Comparison of ENCODE assay signal across 8 mouse cellular contexts in genomic region chr10:44997184-44997905, GRCm38 (mm10).
DNase-seq lines count a peak whose midpoint lies in the region; ATAC-seq and TF ChIP-seq lines count a peak whose summit lies in the region.

No protein-coding gene starts in this region.

- no peak for TF ChIP-seq EP300 in stomach, postnatal 0 days (optimal IDR thresholded peaks at IDR 0.05)

- H3K27ac ChIP-seq in brown adipose tissue, adult 24 weeks (replicated peaks; ENCODE audit: low read depth, low read length) = no peak overlapping the region
- peak overlapping the region; percentile 50 for H3K27ac ChIP-seq in intestine, postnatal 0 days (ENCODE audit: low read depth, low read length)
- peak overlapping the region; percentile 81 for H3K27ac ChIP-seq in lung, embryonic 14.5 days (ENCODE audit: low read depth)
- no peak overlapping the region for H3K27ac ChIP-seq in stomach, postnatal 0 days (replicated peaks)

- TF ChIP-seq CTCF in intestine, postnatal 0 days (IDR thresholded peaks at IDR 0.05; ENCODE audit: low read depth) = no peak
- TF ChIP-seq CTCF in lung, embryonic 14.5 days (IDR thresholded peaks at IDR 0.05; ENCODE audit: low read depth) = no peak
- TF ChIP-seq CTCF in stomach, postnatal 0 days (IDR thresholded peaks at IDR 0.05; ENCODE audit: low read depth) = no peak

- no peaks in the 10 kb centered on the region for H3K36me3 ChIP-seq in intestine, postnatal 0 days (ENCODE audit: control insufficient read depth, insufficient read depth)
- H3K36me3 ChIP-seq in lung, embryonic 14.5 days (ENCODE audit: insufficient read depth) = no peaks in the 10 kb centered on the region
- no peaks in the 10 kb centered on the region for H3K36me3 ChIP-seq in stomach, postnatal 0 days (ENCODE audit: control insufficient read depth, insufficient read depth, low read length)

- 7% methylated on average over 13 of the region's 14 CpGs for WGBS in intestine, postnatal 0 days
- 12% methylated on average over 14 of the region's 14 CpGs for WGBS in lung, embryonic 14.5 days
- 11% methylated on average over 13 of the region's 14 CpGs for WGBS in stomach, postnatal 0 days

- H3K27me3 ChIP-seq in intestine, postnatal 0 days (replicated peaks; ENCODE audit: control insufficient read depth, insufficient read depth, low read length) = no peaks in the 10 kb centered on the region
- no peaks in the 10 kb centered on the region for H3K27me3 ChIP-seq in lung, embryonic 14.5 days (ENCODE audit: insufficient read depth, low read length)
- H3K27me3 ChIP-seq in stomach, postnatal 0 days (ENCODE audit: control insufficient read depth, insufficient read depth, low read length) = no peaks in the 10 kb centered on the region

- peak overlapping the region; percentile 55 for H3K4me2 ChIP-seq in intestine, postnatal 0 days (replicated peaks; ENCODE audit: low read depth)
- peak overlapping the region; percentile 56 for H3K4me2 ChIP-seq in lung, embryonic 14.5 days
- peak overlapping the region; percentile 37 for H3K4me2 ChIP-seq in stomach, postnatal 0 days (replicated peaks; ENCODE audit: low read depth)

- H3K9me3 ChIP-seq in intestine, postnatal 0 days (ENCODE audit: control insufficient read depth) = no peaks in the 10 kb centered on the region
- H3K9me3 ChIP-seq in lung, embryonic 14.5 days (ENCODE audit: low read depth, low read length) = no peaks in the 10 kb centered on the region
- no peaks in the 10 kb centered on the region for H3K9me3 ChIP-seq in stomach, postnatal 0 days (ENCODE audit: control insufficient read depth, low read length)

- 0 out of 2 replicates have a peak overlapping the region, but pooled peaks have one; percentile 14 for H3K4me3 ChIP-seq in brown adipose tissue, adult 24 weeks (ENCODE audit: insufficient read depth, low read depth, low read length)
- peak overlapping the region; percentile 23 for H3K4me3 ChIP-seq in intestine, postnatal 0 days (ENCODE audit: low read depth, low read length)
- peak overlapping the region; percentile 18; the same call in 1 of the 2 replicates for H3K4me3 ChIP-seq in lung, embryonic 14.5 days (ENCODE audit: low read depth, low read length)
- H3K4me3 ChIP-seq in stomach, postnatal 0 days (ENCODE audit: low read depth, low read length) = 0 out of 2 replicates have a peak overlapping the region, but pooled peaks have one; percentile 6

- ATAC-seq in intestine, postnatal 0 days = no peak
- ATAC-seq in lung, embryonic 14.5 days (ENCODE audit: insufficient read depth) = peak; percentile 73
- ATAC-seq in stomach, postnatal 0 days (ENCODE audit: low FRiP score, low TSS enrichment) = no peak; the same call in 1 of the 2 replicates

- H3K9ac ChIP-seq in intestine, postnatal 0 days (ENCODE audit: low read depth, low read length) = peak overlapping the region; percentile 23; the same call in 1 of the 2 replicates
- H3K9ac ChIP-seq in lung, embryonic 14.5 days = no peak overlapping the region
- 0 out of 2 replicates have a peak overlapping the region, but pooled peaks have one; percentile 9 for H3K9ac ChIP-seq in stomach, postnatal 0 days (ENCODE audit: low read length)

- H3K4me1 ChIP-seq in brown adipose tissue, adult 24 weeks (ENCODE audit: control insufficient read depth, insufficient read depth, insufficient read length, low read length) = 0 out of 2 replicates have a peak, but pooled peaks cover 4% of the 10 kb centered on the region
- H3K4me1 ChIP-seq in intestine, postnatal 0 days (replicated peaks; ENCODE audit: control insufficient read depth, insufficient read depth, low read length) = peaks cover 8% of the 10 kb centered on the region
- peaks cover 14% of the 10 kb centered on the region; the same call in 1 of the 2 replicates for H3K4me1 ChIP-seq in lung, embryonic 14.5 days (ENCODE audit: insufficient read depth)
- H3K4me1 ChIP-seq in stomach, postnatal 0 days (replicated peaks; ENCODE audit: control insufficient read depth, insufficient read depth) = 0 out of 2 replicates have a peak, but pooled peaks cover 2% of the 10 kb centered on the region

- peak; percentile 40 for DNase-seq in forelimb bud, embryonic 11.5 days (ENCODE audit: low read depth, low spot score)
- DNase-seq in lung, embryonic 14.5 days = peak; percentile 95
- peak; percentile 23 for DNase-seq in stomach, postnatal 0 days (ENCODE audit: low spot score)
- DNase-seq in urinary bladder, postnatal 10 days (ENCODE audit: low spot score) = no peak
- no peak for DNase-seq in ovary, adult 18-20 months (ENCODE audit: low spot score)
- DNase-seq in cerebellum, postnatal 36 days = no peak

Comparison
In these comparisons a context has a peak if more than half of its experiments do, and no peak if none do; other contexts are left out.
1. H3K27ac ChIP-seq: peak in intestine, postnatal 0 days (single experiment) and lung, embryonic 14.5 days (single experiment); none in brown adipose tissue, adult 24 weeks (single experiment) and stomach, postnatal 0 days (single experiment).
2. DNase-seq: peak in forelimb bud, embryonic 11.5 days (single experiment), lung, embryonic 14.5 days (single experiment) and stomach, postnatal 0 days (single experiment); none in urinary bladder, postnatal 10 days (single experiment), ovary, adult 18-20 months (single experiment) and cerebellum, postnatal 36 days (0 of 2).
3. Peak in every context shown above with its lines, with median percentiles within 50 percentile points of each other: H3K4me3 ChIP-seq and H3K4me2 ChIP-seq.